Mouse (Mus musculus): ENCODE measurements at regions not wholly inside any gene's neighbourhood (a gene's known extent, or its start where the extent isn't known, plus 50 kb on each side); places are given as distances from the start of the nearest gene placed in this dataset.

GRCm38 (mm10) chr2:116177155-116177554, 111.5 kb upstream of the Meis2 start:
- no peak for TF ChIP-seq POLR2A (IDR thresholded peaks at IDR 0.05; ENCODE audit: insufficient read depth, low read depth, low read length)
- no peak for TF ChIP-seq CTCF (IDR thresholded peaks at IDR 0.05; ENCODE audit: insufficient read depth, low read depth, low read length)
